Mouse (Mus musculus): ENCODE data around the gene Itpripl1. TPM values are rescaled to one million over a fixed set of nuclear protein-coding genes. Genes with fewer than 3 reads are reported as not detected.

The Itpripl1 gene
- polyA plus RNA-seq (2012; fragmentation: generic; extraction: Trizol) = 1 to 10 TPM; 1.1 to 1.2 TPM

GRCm38 (mm10) chr2:127143158-127144063 is at the start of gene Itpripl1:
Itpripl1 (minus strand) TSS chr2:127143442.

GRCm38 (mm10) chr2:127133621-127134461 is 9.4 kb downstream of the Itpripl1 start, which contains the start of gene Ncaph:
Ncaph (minus strand) TSS chr2:127133954.

Other genes with a start within 250 kb of the Itpripl1 start
- gene Sppl2a, start 210.2 kb downstream of the Itpripl1 start, polyA plus RNA-seq (2012; fragmentation: generic; extraction: Trizol) = 1 to 10 TPM in 1 of 2 experiments, under 1 TPM in 1; 0.42 to 8.7 TPM
- 1 to 10 TPM in 1 of 2 experiments, under 1 TPM in 1; 0.09 to 1.3 TPM for gene Ap4e1, start 134.7 kb downstream of the Itpripl1 start, polyA plus RNA-seq (2012; fragmentation: generic; extraction: Trizol)
- 10 to 100 TPM; 18.3 to 31.4 TPM for gene Blvra, start 72.8 kb downstream of the Itpripl1 start, polyA plus RNA-seq (2012; fragmentation: generic; extraction: Trizol)
- 10 to 100 TPM in 1 of 2 experiments, 1 to 10 TPM in 1; 9.4 to 24.3 TPM for gene Ncaph, start 9.5 kb downstream of the Itpripl1 start, polyA plus RNA-seq (2012; fragmentation: generic; extraction: Trizol)
- 1 to 10 TPM in 1 of 2 experiments, under 1 TPM in 1; 0.53 to 1.9 TPM for gene 1810024B03Rik, start 64.8 kb upstream of the Itpripl1 start, polyA plus RNA-seq (2012; fragmentation: generic; extraction: Trizol)
- gene Snrnp200, start 64.9 kb upstream of the Itpripl1 start, polyA plus RNA-seq (2012; fragmentation: generic; extraction: Trizol) = 10 to 100 TPM; 15.7 to 46.6 TPM
- 10 to 100 TPM; 23.8 to 42.1 TPM for gene Ciao1, start 104.4 kb upstream of the Itpripl1 start, polyA plus RNA-seq (2012; fragmentation: generic; extraction: Trizol)
- 10 to 100 TPM in 1 of 2 experiments, 1 to 10 TPM in 1; 7.5 to 36.2 TPM for gene Tmem127, start 104.5 kb upstream of the Itpripl1 start, polyA plus RNA-seq (2012; fragmentation: generic; extraction: Trizol)
- 10 to 100 TPM in 1 of 2 experiments, 1 to 10 TPM in 1; 6.1 to 17.6 TPM for gene Stard7, start 126.8 kb upstream of the Itpripl1 start, polyA plus RNA-seq (2012; fragmentation: generic; extraction: Trizol)
- 1 to 10 TPM; 3.2 to 7.4 TPM for gene Dusp2, start 192.7 kb upstream of the Itpripl1 start, polyA plus RNA-seq (2012; fragmentation: generic; extraction: Trizol)
- under 1 TPM in 1 of 2 experiments, not detected in 1; 0.01 TPM for gene Astl, start 195.2 kb upstream of the Itpripl1 start, polyA plus RNA-seq (2012; fragmentation: generic; extraction: Trizol)
- under 1 TPM in 1 of 2 experiments, not detected in 1; 0.01 TPM for gene Adra2b, start 219.8 kb upstream of the Itpripl1 start, polyA plus RNA-seq (2012; fragmentation: generic; extraction: Trizol)